Mouse (Mus musculus): ENCODE results near the gene P3h1. TPM values are rescaled to one million over a fixed set of nuclear protein-coding genes. Genes with fewer than 3 reads are reported as not detected.

P3h1 gene
- 6.5 and 6.9 TPM in 2 replicates for polyA plus RNA-seq (2015; fragmentation: Nextera tagmentation; extraction: Ambion mirVana)

DNA sequence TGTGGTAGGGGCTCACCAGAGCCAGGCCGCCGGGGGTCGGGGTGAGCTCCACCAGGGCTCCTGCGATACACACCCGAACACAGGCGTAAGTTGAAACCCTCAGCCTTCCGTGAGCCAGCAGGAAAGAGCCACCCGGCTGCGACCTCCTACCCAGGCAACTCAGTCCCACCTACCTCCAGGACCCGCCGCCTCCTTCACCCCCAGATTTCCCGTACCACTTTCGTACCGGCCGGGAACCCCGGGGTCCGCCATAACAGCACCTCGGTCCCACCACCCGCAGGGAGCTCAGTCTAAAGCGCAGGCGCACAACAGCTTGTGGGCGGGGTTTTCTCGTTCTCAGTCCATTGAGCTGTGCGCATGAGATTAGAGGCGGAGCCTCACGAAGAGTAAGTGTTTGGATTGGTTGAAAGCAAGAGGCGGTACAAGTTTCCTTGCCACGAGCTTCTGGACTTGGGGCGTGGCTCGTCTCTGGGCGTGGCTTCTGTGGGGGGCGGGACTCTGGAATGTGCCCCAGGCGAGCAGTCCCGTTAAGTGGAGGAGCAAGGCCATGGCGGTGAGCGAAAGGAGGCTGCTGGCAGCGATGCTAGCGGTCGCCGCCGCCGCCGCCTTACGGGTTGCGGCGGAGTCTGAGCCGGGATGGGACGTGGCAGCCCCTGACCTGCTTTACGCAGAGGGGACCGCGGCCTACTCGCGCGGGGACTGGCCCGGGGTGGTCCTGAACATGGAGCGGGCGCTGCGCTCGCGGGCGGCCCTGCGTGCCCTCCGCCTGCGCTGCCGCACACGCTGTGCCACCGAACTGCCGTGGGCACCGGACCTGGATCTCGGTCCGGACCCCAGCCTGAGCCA is at the start of gene P3h1, which contains the start of gene AU022252:
TSS of gene P3h1 (plus strand) at position 506 of the 846 bp plus-strand sequence.
TSS of gene AU022252 (minus strand) at position 303 of the 846 bp plus-strand sequence.
- DNase-seq (ENCODE audit: low spot score): peak; percentile 100

DNA sequence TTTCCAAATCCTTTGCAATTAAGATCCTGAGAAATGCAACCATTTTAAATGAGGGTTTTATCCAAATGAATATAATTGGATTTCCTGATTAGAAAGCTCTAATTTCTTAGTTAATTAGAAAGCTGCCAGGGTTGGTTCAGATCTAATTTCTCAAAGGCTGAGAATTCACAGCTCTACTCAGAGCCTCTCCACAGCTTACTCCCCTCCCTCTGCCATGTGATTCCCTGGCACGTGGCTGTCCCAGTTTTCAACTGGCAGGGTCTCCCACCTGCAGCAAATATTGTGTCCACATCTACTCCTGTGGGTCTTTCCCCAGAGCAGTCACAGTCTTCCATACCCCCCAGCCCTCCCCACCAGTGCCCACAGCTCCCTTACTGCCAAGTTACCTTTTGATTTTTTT is 49.2 kb upstream of the P3h1 start:
- no peak for DNase-seq (ENCODE audit: low spot score)

DNA sequence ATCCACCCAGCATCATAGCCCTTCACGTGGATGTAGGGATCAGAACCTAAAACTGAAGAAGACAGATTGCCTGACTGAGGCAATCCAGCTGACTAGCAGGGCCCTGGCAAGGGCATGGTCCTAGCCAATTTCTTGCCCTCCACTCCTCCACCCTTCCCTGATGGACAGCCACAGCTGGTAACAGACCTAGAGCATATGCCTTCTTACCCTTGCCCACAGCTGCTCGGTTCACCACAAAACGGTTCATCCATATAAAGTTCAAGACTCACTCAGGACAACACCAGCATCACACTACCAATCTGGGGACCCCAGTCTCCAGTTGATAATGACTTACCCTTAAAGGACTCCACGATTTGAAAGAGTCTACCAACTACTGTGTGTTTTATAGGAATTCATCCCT is 46.9 kb upstream of the P3h1 start:
- no peak for DNase-seq (ENCODE audit: low spot score)

DNA sequence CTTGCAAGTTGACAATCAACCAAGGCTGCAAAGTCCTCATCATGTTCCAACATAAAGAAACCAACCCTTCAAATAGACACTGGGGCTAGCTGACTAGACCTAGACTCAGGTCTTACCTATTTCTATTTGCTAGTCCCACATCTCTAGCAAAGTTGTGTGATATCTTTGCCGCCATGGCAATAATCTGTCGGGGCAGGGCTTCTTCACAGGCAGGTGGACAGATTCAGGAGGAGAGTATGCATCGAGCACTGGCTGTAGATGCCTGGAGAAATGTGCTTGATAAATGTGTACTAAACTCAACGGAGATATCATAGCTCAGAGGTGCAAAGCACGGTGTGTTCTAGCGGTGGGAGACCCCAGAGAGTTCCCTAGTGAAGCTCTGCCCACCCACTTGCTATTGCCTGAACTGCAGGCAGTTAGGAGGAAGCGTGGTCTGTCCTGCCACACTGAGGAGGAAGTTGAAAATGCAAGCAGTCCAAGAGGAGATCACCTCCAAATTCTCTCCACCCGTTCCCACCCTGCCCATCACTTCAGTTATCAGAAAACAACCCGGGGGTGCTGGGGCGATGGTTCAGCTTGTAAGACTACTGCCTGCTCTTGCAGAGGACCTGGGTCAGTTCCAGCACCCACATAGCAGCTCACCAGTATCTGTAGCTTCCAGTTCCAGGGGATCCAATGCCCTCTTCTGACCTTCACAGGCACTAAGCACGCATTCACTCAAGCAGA is 44.5 kb upstream of the P3h1 start:
- DNase-seq (ENCODE audit: low spot score): no peak

DNA sequence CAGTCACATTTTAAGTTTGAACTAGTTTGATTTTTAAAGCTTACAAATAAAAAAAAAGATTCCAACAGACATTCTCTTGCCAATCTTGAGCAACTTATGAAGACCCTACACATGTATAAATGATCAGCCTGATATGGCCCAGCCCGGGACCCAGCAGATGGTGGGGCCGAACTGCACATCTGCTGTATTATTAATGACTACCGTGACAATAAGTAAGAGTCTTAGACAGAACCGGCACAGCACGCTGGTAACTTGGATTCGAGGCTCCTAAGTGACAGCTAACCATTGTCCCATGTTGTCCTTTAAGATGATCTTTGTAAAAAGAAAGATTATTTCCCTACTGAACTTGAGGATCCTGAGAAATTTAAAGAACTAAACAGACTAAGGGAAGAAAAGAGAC is 43.3 kb upstream of the P3h1 start:
- DNase-seq (ENCODE audit: low spot score): no peak

DNA sequence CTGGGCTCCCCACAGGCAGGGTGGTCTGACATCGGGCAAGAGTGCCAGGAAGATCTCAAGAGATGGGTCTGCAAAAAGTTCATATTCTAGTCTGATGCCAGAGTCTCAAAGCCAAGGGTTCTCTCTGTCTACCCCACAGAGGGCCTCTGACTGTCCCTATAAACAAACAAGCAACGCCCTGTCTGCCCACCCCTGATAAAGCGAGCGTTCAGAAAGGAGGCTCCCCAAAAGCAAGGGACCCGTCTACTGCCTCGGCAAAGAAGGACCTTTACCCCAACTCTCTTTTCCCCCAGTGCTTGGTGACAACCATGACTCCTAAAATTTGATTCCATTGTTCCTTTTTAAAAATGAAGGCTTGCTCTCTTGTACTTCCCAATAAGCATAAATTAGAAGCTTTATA is 42.9 kb upstream of the P3h1 start, which contains the start of gene Ermap:
TSS of gene Ermap (minus strand) at position 148 of the 400 bp plus-strand sequence.
- DNase-seq (ENCODE audit: low spot score): no peak

DNA sequence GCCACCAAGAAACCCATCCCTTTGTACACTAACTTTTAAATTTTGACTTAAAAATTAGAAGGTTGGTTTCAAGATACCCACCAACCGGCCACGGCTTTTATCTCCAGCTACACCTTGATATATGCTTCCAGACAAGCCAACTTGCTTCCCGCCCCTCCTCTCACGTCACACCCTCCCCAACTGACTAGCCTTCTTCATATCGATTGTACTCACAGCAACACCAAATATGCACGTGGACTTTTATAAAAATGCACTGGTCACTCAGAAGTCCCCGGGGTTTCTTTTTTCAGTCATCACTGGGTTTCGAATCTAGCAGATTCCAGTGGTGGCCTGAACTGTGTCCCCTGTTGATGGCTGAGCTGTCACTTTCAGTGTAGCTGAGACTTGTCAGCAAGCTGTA is 42.1 kb upstream of the P3h1 start:
- DNase-seq (ENCODE audit: low spot score): no peak

DNA sequence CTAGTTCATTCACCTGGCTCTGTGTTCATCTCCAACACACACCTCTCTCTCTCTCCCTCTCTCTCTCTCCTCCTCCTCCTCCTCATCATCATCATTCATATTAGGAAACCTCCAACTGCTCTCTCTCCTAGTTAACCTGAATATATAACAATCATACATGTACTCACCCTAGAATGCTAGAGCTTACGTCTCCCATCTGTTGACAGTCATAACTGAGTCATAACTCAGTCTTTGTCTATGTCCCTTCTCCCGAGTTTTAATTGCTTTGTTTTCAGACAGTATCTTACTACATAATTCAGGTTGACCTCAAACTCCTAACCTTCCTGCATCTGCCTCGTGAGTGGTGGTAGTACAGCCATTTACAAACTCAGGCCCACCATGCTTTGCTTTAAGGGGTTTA is 41.4 kb upstream of the P3h1 start:
- DNase-seq (ENCODE audit: low spot score): no peak

DNA sequence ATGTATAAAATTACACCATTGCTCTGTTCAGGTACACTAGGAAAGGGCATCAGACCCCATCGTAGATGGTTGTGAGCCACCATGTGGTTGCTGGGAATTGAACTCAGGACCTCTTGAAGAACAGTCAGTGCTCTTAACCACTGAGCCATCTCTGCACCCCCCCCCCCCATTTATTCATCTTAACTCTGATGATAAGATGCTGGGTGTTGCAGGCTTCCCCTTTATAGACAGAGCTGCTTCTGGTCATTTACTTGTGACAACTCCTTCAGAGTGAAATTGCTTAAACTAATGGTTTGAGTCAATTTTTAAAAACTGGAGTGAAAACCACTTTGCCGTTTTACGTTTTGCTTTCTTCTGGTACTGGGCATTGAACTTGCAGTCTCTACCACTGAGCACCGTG is 40.0 kb upstream of the P3h1 start:
- no peak for DNase-seq (ENCODE audit: low spot score)

DNA sequence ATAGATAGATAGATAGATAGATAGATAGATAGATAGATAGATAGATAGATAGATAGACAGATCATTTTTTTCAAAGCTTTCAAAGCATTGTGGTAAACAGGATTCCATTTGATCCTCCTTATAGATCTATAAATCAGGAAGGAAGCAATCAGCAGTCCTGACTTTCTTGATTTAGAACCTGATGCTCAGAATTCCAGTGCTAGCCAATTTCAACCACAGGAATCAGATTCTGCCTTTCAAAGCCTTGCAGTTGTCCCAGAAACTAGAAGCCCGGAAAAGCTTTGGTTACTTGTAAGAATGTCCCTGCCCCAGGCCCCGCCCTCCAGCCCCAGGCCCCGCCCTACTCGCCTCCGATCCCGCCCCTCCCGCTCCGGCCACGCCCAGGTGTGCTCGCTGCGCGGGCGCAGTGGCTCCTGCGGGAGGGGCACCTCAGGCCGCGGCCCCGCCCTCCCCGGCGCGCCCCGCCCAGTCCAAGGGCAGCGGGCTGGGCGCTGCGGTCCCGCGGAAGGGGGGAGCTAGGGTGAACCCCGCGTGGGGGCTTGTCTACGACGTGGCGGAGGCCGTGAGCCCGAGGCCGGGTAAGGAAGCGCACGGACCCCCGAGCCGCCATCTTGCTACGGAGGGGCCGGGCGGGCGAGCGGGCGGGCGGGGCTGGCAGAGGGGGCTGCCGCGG is 37.7 kb upstream of the P3h1 start, which contains the start of gene Svbp:
TSS of gene Svbp (plus strand) at position 398 of the 673 bp plus-strand sequence.
- peak; percentile 91 for DNase-seq (ENCODE audit: low spot score)

DNA sequence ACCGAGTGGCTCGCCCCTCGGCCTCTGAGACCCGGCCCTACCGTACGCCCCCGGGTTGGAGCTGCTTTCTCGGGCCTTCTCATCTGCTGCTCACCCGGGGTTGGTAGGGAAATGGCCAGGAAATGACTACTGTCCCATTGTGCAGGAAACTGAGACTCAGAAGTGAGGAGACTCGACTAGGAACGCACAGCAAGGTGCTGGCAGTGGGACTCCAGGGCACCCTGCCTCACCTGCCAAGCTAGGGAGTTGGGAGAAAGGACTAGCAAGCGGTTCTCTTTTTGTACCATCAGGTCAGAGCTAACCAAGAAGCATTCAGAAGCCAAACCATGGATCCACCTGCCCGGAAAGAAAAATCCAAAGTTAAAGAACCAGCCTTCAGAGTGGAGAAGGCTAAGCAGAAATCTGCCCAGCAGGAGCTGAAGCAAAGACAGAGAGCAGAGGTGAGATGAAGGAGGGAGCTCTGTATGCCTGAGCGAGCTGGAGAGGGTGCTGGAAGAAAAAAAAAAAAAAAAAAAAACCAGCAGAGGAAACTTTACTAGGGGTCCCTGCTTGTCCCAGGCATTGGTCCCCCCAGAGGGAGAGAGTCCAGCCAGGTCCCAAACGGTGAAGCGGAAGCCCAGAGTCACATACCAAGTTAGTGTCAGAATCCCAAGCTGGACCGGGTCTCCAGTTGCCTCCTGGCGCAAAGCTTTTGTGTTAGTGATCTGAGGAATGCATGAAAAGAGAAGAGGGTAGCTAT is 37.0 kb upstream of the P3h1 start:
- no peak for DNase-seq (ENCODE audit: low spot score)

DNA sequence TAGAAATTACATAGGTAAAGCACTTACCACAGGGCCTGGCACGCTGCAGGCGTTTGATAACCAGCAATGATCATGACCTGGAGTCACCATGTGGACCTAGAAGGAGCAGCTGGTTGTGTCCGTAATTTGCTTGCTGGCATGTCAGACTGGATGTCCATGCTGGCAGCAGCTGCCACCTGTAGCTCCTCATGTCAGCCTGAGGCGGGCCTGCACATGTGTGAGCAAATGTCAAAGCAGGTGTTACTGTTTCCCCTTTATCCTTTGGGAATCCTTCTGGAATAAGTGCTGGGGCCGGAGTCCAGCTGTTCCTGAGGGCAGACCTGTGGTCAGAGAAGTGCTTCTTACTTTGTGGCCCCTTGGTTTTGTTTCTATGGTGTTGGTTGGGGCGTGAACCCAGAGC is 34.6 kb upstream of the P3h1 start:
- DNase-seq (ENCODE audit: low spot score): no peak

DNA sequence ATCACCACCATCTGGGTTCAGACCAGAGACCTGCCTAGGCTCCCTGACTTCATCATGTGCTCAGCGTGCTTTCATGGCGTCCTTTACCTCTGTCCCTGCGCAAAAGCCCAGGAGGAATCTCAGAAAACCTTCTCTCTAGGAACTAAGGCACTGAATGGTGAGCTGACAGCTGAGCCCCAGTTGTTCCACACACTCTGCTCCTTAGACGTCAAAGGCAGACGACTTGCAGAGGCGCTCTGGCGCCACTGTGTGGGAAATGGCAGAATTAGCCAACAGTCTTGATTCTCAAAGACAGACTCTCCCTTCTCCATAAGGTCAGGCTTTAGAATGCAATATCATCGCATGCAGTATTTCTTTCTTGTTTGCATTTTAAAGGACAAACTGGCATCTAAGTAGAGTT is 28.0 kb upstream of the P3h1 start:
- DNase-seq (ENCODE audit: low spot score): peak; percentile 58

DNA sequence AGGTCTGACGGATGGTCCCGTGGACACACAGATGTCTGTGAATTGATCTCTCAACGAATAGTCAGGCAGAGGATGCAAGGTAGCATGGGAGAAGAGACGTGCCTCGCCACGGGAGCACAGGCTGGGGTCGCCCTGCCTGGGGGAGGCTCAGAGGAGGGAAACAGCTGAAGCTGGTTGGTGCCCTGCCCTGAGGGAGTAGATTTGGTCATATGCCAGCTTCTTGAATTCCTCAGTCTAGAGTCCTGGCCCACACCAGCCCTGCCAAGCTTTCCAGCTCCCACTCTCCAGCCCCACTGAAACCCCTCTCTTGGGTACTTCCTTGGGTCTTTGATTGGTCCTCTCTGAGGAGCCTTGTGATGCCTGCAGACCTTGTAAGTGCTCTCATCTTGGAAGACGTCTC is 16.0 kb upstream of the P3h1 start:
- no peak for DNase-seq (ENCODE audit: low spot score)

DNA sequence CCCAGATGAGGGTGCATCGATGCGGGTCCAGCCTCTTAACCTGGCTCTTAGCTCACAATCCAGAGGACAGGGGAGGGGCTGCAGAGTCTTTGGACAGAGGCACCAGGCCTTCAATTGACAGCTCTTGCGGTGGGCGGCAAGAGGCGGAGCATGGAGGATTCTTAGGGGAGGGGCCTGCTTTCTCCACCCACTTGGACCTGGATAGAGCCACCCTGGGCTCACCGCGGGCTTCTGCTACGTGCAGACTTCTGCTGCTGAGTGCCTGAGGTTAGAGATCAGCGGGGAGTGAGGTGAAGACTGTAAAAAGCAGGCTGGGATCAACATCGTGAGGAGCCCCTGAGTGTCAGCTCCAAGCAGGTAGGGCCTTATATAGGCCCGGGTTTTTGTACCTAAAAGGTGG is 14.5 kb upstream of the P3h1 start, which contains the start of gene Tmem269:
TSS of gene Tmem269 (minus strand) at position 49 of the 400 bp plus-strand sequence.
- DNase-seq (ENCODE audit: low spot score): no peak

DNA sequence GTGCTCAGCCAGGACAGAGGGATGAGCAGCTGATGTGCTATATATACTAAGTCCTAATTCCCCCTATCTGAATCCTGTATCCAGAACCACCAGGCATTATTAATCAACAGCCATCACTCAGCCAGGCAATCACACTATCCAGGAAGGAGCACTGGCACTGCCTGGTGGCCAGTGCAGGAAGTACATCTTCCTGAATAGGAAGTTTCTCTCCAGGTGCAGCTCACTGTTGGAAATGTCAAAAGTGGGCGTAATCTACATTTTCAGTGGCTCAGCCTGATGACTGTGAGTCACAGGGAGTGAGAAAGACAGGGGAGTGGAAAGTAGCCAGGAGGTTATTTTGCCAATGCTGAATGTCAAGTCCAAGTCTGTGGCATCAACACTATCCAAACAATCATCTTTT is 9.0 kb upstream of the P3h1 start:
- peak; percentile 13 for DNase-seq (ENCODE audit: low spot score)

DNA sequence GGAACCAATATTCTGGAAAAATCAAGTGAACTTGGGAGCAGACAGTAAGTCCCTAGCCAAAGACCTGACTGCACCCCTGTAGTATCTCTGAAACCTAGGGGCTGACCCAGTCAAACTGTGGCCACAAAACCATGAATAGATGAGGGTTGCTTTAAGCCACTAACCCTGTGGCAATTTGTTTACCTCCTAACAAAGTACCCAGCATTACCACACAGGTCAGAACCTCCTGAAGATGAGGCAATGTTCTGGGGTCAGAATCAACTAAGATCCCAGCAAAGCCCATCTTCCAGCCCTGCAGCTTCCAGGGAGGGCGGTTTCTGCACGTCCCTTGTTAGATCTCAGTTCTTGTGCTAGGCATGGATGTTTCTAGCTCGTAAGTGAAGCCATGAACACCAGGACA is 8.2 kb upstream of the P3h1 start:
- DNase-seq (ENCODE audit: low spot score): no peak

DNA sequence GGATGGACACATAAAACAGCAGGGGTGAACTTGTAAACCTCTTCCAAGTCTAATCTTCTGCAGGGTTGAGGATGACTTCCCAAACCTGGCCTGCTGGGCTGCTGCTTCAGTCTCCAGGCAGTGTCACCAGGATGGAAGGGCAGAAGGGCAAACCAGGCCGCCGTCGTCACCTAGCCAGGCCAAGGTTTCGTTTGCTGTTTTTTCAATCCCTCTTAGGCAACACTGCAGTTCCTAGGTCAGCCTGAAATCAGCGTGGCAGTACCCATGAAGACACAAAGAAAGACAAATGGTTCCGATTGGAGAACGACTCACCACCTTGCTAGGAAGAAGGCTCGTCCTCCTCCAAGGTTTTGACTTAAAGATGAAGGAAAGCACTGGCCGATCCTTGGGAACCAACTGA is 7.0 kb upstream of the P3h1 start:
- DNase-seq (ENCODE audit: low spot score): no peak

DNA sequence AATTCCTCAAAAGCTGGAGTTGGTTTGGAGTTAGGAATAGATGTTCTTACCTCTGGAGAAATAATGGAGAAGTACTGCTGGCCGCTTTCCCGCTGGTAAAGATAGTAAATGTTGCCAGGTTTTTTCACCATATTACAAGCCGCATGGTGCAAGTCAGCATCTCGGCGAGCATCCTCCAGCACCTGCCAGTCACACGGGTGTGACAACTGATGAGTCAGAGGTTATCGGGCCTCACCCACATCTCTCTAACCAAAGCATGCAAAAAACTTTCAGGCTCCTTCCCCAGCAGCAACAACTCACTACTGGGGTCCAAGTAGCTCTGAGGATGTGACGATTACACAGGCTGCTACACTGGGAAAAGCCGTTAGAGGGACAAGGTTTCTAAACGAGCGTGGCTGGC is 6.0 kb upstream of the P3h1 start:
- DNase-seq (ENCODE audit: low spot score): no peak

DNA sequence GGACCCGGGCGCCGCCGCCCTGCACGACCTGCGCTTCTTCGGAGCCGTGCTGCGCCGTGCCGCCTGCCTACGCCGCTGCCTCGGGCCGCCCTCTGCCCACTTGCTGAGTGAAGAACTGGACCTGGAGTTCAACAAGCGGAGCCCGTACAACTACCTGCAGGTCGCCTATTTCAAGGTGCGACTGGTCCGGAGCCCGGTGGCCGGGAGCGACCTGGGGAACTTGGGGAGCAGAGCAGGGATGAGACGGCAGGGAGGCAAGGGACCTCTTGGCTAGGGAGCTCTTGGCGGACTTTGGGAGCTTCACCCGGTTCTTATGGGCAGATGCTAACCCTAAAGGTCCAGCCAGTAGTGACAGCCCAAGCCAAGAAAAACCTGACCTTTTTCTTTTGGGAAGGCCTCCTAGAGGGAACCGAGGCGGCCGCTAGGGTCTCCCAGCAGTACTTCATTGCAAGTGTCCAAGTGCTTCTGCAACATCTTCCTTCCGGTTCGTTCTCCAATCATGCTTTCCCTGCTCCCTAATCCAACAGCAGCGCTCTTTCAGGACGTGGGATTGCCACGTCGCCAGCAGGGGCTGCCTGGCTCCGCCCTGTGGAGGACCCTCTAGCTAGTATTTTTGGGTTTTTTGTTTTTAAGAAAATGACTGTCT is 664 bp downstream of the P3h1 start:
- DNase-seq (ENCODE audit: low spot score): peak; percentile 23

DNA sequence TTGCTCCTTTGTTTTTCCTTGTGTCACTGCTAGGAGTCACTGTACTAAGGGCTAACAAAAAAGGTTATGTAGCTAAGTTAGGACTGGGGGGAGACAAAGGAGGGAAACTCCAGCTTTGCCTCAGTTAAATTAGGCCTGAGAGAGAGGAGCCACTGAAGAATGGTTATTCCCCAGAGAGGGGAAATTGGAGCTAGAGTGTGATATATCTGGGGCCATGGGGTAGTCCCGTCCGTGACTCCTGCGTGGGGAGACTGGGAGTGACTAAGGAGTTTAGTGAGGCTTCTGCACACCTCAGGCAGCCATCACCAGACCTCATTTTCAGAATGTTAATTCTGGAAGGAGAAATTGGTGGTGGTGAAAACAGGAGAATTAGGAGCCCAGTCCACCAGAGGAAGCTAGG is 1.6 kb downstream of the P3h1 start:
- DNase-seq (ENCODE audit: low spot score): no peak

Data from thymus, postnatal 0 days (tissue).